Mouse (Mus musculus): ENCODE data around the gene Frk. TPM values are rescaled to one million over a fixed set of nuclear protein-coding genes. Genes with fewer than 3 reads are reported as not detected.
"Not testable (repeated sequence)": the region's sequence is repeated elsewhere in the genome, so short reads cannot be mapped to it uniquely, and the experiment has no call there.

Gene Frk
- polyA plus RNA-seq, 1 experiment from 2014 or later: 0.33 TPM

DNA sequence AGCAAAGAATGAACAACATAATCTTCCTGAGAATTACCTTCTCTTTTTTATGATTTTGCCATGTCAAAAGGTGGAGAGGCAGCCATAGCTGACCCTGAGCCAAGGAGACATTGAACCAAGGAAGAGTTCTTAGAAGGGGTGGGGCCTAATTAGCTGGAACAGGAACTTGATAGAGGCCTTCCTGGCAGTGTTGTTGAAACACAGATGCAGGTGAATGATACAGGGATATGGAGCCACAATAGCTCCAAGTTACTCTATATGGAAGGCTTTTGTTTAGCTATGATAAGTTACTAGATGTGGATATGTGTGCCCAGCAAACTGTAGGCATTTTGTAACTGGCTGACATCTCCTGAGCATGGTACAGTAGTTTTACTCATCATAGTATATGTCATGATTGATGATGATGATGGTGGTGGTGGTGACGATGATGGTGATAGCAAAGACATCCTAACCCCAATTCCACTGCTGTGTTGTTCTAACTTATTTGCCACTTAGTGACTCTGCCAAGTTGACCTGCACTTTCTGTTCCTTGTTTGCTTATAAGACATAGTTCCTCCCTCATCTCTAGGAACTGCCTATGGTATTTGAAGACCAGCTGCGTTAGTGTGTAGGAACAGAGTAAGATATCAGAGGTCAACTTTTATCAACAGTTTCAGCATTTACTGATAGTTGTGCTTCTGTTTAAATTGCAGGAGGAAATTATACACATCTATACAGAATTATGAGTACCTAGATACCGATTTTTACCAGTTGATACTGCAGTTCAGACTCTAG lies 58.7 kb downstream of the Frk start:
- Histone ChIP-seq H3K27me3 (ENCODE audit: control insufficient read depth, insufficient read depth, low read depth, low read length) (no peaks in the 10 kb centered on the region), H3K27ac (ENCODE audit: low read length) (no peak overlapping the region), H3K4me3 (ENCODE audit: low read depth, low read length) (no peak overlapping the region), H3K9ac (ENCODE audit: low read depth, low read length) (no peak overlapping the region), H3K4me1 (ENCODE audit: control insufficient read depth, insufficient read depth, low read length) (no peaks in the 10 kb centered on the region), H3K9me3 (replicated peaks; ENCODE audit: control insufficient read depth, low read length, poor library complexity, severe bottlenecking) (no peaks in the 10 kb centered on the region), H3K36me3 (ENCODE audit: control insufficient read depth, insufficient read depth, low read length) (no peaks in the 10 kb centered on the region), H3K4me2 (ENCODE audit: low read length) (no peak overlapping the region)
- WGBS: 85% methylated on average over 3 of the region's 3 CpGs
- no peak for ATAC-seq

- no peak overlapping the region for H3K9ac ChIP-seq (ENCODE audit: low read depth, low read length)
- ATAC-seq: 0 out of 2 replicates have a peak, but pooled peaks have one; percentile 48
- H3K4me3 ChIP-seq (ENCODE audit: low read depth, low read length): no peak overlapping the region
- no peak overlapping the region for H3K27ac ChIP-seq (ENCODE audit: low read length)
- no peaks in the 10 kb centered on the region for H3K36me3 ChIP-seq (ENCODE audit: control insufficient read depth, insufficient read depth, low read length)
- no peaks in the 10 kb centered on the region for H3K4me1 ChIP-seq (ENCODE audit: control insufficient read depth, insufficient read depth, low read length)
- WGBS: 65% methylated on average over 5 of the region's 5 CpGs
- H3K4me2 ChIP-seq (ENCODE audit: low read length): no peak overlapping the region
- no peaks in the 10 kb centered on the region for H3K9me3 ChIP-seq (replicated peaks; ENCODE audit: control insufficient read depth, low read length, poor library complexity, severe bottlenecking)
- H3K27me3 ChIP-seq (ENCODE audit: control insufficient read depth, insufficient read depth, low read depth, low read length): no peaks in the 10 kb centered on the region
These were observed 67.4 kb downstream of the Frk start for GRCm38 (mm10) chr10:34550612-34551011.

DNA sequence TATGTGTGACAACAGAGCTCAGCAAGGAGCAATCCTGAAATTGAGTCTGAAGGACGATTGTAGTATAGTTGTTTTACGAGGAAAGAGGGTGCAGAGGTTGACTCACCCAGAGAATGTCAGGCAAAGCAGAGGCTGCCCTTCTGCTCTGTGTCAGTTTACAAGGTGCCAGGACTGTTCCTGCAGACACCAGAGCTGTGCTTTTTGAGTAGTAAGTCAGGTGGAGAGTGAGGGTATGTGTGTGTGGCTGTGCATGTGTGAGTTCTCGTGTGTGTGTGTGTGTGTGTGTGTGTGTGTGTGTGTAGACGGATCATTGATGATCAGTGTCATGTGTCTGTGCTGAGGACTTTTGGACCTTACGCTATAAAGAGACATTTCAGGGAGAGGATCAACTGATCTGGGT lies 68.4 kb downstream of the Frk start:
- Histone ChIP-seq H3K9me3 (replicated peaks; ENCODE audit: control insufficient read depth, low read length, poor library complexity, severe bottlenecking) (no peaks in the 10 kb centered on the region), H3K4me3 (ENCODE audit: low read depth, low read length) (no peak overlapping the region), H3K9ac (ENCODE audit: low read depth, low read length) (no peak overlapping the region), H3K4me2 (ENCODE audit: low read length) (no peak overlapping the region), H3K27me3 (ENCODE audit: control insufficient read depth, insufficient read depth, low read depth, low read length) (no peaks in the 10 kb centered on the region), H3K27ac (ENCODE audit: low read length) (no peak overlapping the region), H3K36me3 (ENCODE audit: control insufficient read depth, insufficient read depth, low read length) (no peaks in the 10 kb centered on the region), H3K4me1 (ENCODE audit: control insufficient read depth, insufficient read depth, low read length) (no peaks in the 10 kb centered on the region)
- ATAC-seq: no peak
- WGBS: 70% methylated on average over 5 of the region's 5 CpGs

- no peaks in the 10 kb centered on the region for H3K9me3 ChIP-seq (replicated peaks; ENCODE audit: control insufficient read depth, low read length, poor library complexity, severe bottlenecking)
- H3K4me1 ChIP-seq (ENCODE audit: control insufficient read depth, insufficient read depth, low read length): no peaks in the 10 kb centered on the region
- WGBS: 90% methylated on average over 1 of the region's 1 CpGs
- no peaks in the 10 kb centered on the region for H3K27me3 ChIP-seq (ENCODE audit: control insufficient read depth, insufficient read depth, low read depth, low read length)
- ATAC-seq: no peak
- H3K27ac ChIP-seq (ENCODE audit: low read length): no peak overlapping the region
- no peaks in the 10 kb centered on the region for H3K36me3 ChIP-seq (ENCODE audit: control insufficient read depth, insufficient read depth, low read length)
- H3K4me2 ChIP-seq (ENCODE audit: low read length): no peak overlapping the region
- H3K9ac ChIP-seq (ENCODE audit: low read depth, low read length): no peak overlapping the region
- H3K4me3 ChIP-seq (ENCODE audit: low read depth, low read length): no peak overlapping the region
These were observed 80.4 kb downstream of the Frk start for GRCm38 (mm10) chr10:34563518-34564176.

- H3K4me3 ChIP-seq (ENCODE audit: low read depth, low read length): no peak overlapping the region
- no peaks in the 10 kb centered on the region for H3K9me3 ChIP-seq (replicated peaks; ENCODE audit: control insufficient read depth, low read length, poor library complexity, severe bottlenecking)
- no peaks in the 10 kb centered on the region for H3K4me1 ChIP-seq (ENCODE audit: control insufficient read depth, insufficient read depth, low read length)
- no peak overlapping the region for H3K27ac ChIP-seq (ENCODE audit: low read length)
- no peaks in the 10 kb centered on the region for H3K27me3 ChIP-seq (ENCODE audit: control insufficient read depth, insufficient read depth, low read depth, low read length)
- no peak overlapping the region for H3K4me2 ChIP-seq (ENCODE audit: low read length)
- no peak for ATAC-seq
- no peaks in the 10 kb centered on the region for H3K36me3 ChIP-seq (ENCODE audit: control insufficient read depth, insufficient read depth, low read length)
- H3K9ac ChIP-seq (ENCODE audit: low read depth, low read length): no peak overlapping the region
These were observed 132.3 kb downstream of the Frk start for GRCm38 (mm10) chr10:34615474-34615873.

- 67% methylated on average over 2 of the region's 2 CpGs for WGBS
- no peaks in the 10 kb centered on the region for H3K27me3 ChIP-seq (ENCODE audit: control insufficient read depth, insufficient read depth, low read depth, low read length)
- no peak overlapping the region for H3K4me2 ChIP-seq (ENCODE audit: low read length)
- no peaks in the 10 kb centered on the region for H3K36me3 ChIP-seq (ENCODE audit: control insufficient read depth, insufficient read depth, low read length)
- no peak overlapping the region for H3K27ac ChIP-seq (ENCODE audit: low read length)
- H3K9me3 ChIP-seq (replicated peaks; ENCODE audit: control insufficient read depth, low read length, poor library complexity, severe bottlenecking): no peaks in the 10 kb centered on the region
- H3K4me3 ChIP-seq (ENCODE audit: low read depth, low read length): no peak overlapping the region
- ATAC-seq: no peak
- no peak overlapping the region for H3K9ac ChIP-seq (ENCODE audit: low read depth, low read length)
- H3K4me1 ChIP-seq (ENCODE audit: control insufficient read depth, insufficient read depth, low read length): no peaks in the 10 kb centered on the region
These were observed 134.0 kb downstream of the Frk start for GRCm38 (mm10) chr10:34617216-34617615.

- no peak for ATAC-seq
- Histone ChIP-seq H3K4me2 (ENCODE audit: low read length) (no peak overlapping the region), H3K9ac (ENCODE audit: low read depth, low read length) (no peak overlapping the region), H3K27me3 (ENCODE audit: control insufficient read depth, insufficient read depth, low read depth, low read length) (no peaks in the 10 kb centered on the region), H3K4me1 (ENCODE audit: control insufficient read depth, insufficient read depth, low read length) (no peaks in the 10 kb centered on the region), H3K36me3 (ENCODE audit: control insufficient read depth, insufficient read depth, low read length) (no peaks in the 10 kb centered on the region), H3K27ac (ENCODE audit: low read length) (no peak overlapping the region), H3K4me3 (ENCODE audit: low read depth, low read length) (no peak overlapping the region), H3K9me3 (replicated peaks; ENCODE audit: control insufficient read depth, low read length, poor library complexity, severe bottlenecking) (no peaks in the 10 kb centered on the region)
- 75% methylated on average over 3 of the region's 3 CpGs for WGBS
These were observed 135.3 kb downstream of the Frk start for GRCm38 (mm10) chr10:34618490-34618889.

DNA sequence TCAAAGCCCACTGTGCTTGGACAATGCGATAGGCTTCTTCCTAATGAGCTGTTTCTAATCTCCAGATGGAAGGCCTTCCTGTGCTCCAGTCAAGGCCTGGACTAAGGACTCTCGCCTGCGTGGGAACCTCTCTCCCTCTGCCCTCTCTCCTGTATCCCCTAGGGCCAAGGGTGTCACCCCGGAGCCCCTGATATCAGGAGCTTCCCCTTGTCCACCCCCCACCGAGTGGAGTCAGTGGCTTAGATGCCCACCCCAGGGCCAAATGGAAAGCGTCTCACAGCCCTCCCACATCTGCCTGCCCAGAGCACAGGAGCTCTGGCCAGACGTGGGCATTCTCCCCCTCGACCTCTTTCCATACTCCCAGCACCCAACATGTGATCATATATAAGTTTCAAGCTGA lies 137.3 kb downstream of the Frk start:
- H3K36me3 ChIP-seq (ENCODE audit: control insufficient read depth, insufficient read depth, low read length); ATAC-seq; H3K27me3 ChIP-seq (ENCODE audit: control insufficient read depth, insufficient read depth, low read depth, low read length); H3K9me3 ChIP-seq (replicated peaks; ENCODE audit: control insufficient read depth, low read length, poor library complexity, severe bottlenecking); H3K4me2 ChIP-seq (ENCODE audit: low read length); H3K4me1 ChIP-seq (ENCODE audit: control insufficient read depth, insufficient read depth, low read length); H3K9ac ChIP-seq (ENCODE audit: low read depth, low read length); H3K27ac ChIP-seq (ENCODE audit: low read length); H3K4me3 ChIP-seq (ENCODE audit: low read depth, low read length): not testable (repeated sequence)
- WGBS: 86% methylated on average over 8 of the region's 8 CpGs

DNA sequence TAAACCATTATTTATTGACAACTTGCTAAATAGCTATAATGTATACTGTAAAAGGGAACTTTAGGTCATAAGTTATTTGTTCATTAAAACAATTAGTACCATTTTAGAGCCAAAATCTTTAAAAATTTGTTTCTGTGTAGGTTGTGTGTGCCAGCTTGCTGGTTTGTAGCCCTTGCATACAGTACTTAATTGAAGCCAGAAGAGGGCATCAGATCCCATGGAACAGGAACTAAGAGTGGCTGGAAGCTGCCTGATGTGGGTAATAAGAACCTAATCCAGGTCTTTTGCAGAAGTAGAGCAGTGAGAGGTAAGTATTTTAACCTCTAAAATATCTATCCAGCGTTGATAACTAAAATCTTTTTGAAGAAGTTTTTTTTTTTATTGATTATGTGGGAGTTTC lies 155.0 kb downstream of the Frk start:
- Histone ChIP-seq H3K36me3 (ENCODE audit: control insufficient read depth, insufficient read depth, low read length) (no peaks in the 10 kb centered on the region), H3K9me3 (replicated peaks; ENCODE audit: control insufficient read depth, low read length, poor library complexity, severe bottlenecking) (no peaks in the 10 kb centered on the region), H3K4me1 (ENCODE audit: control insufficient read depth, insufficient read depth, low read length) (no peaks in the 10 kb centered on the region), H3K9ac (ENCODE audit: low read depth, low read length) (no peak overlapping the region), H3K27me3 (ENCODE audit: control insufficient read depth, insufficient read depth, low read depth, low read length) (no peaks in the 10 kb centered on the region), H3K4me2 (ENCODE audit: low read length) (no peak overlapping the region), H3K4me3 (ENCODE audit: low read depth, low read length) (no peak overlapping the region), H3K27ac (ENCODE audit: low read length) (no peak overlapping the region)
- WGBS: 72% methylated on average over 1 of the region's 1 CpGs
- ATAC-seq: no peak
